Mouse (Mus musculus) cerebellum, adult 2 months (tissue): ENCODE data around the gene Rph3al. TPM values are rescaled to one million over a fixed set of nuclear protein-coding genes. Genes with fewer than 3 reads are reported as not detected.
A peak's percentile ranks its signal among the peaks of the same experiment; 100 is the strongest.

Experiments
- DNase-seq, 2 experiments: peaks; one replicate each; pipeline ENCODE4 v3.0.0; 2021
- H3K27ac ChIP-seq: fragments of 200-500 bp; 2 replicates; pipeline ENCODE4 v1.5.1; 2012; ENCODE audit warnings: low read length, control low read depth, inconsistent platforms; ENCODE audit not compliant: insufficient read depth
- H3K27me3 ChIP-seq: fragments of 200-500 bp; 2 replicates; pipeline ENCODE4 v1.6.1; 2012; ENCODE audit warnings: inconsistent platforms, mild to moderate bottlenecking, low read length, moderate library complexity; ENCODE audit not compliant: control insufficient read depth, insufficient read depth
- H3K4me1 ChIP-seq: fragments of 200-500 bp; 2 replicates; pipeline ENCODE4 v1.6.1; 2011; ENCODE audit warnings: low read length; ENCODE audit not compliant: control insufficient read depth, insufficient read depth
- H3K4me3 ChIP-seq: fragments of 200-500 bp; replicated peaks from 2 replicates; pipeline ENCODE3; 2011; ENCODE audit warnings: mild to moderate bottlenecking, low read depth, low read length, control low read depth; ENCODE audit not compliant: insufficient read depth
- CTCF ChIP-seq: fragments of 200-500 bp; IDR thresholded peaks from 2 replicates; pipeline ENCODE4 v1.5.1; 2011; ENCODE audit warnings: low read depth, mild to moderate bottlenecking, control low read depth, low read length, moderate library complexity, borderline replicate concordance; ENCODE audit not compliant: insufficient read depth
- POLR2A ChIP-seq: fragments of 200-500 bp; IDR thresholded peaks from 2 replicates; pipeline ENCODE4 v1.6.1; 2011; ENCODE audit warnings: low read length, control low read depth, borderline replicate concordance; ENCODE audit not compliant: insufficient read depth
- WGBS: fragments of 180-500 bp; shearing (Covaris S2); methylation state at CpG from one replicate; pipeline ENCODE4 v1.1.7; 2018; 5-methylcytosine and 5-hydroxymethylcytosine counted together
- polyA plus RNA-seq: library from polyadenylated mRNA; depleted of rRNA; stranded (reverse); fragments of >200 nt; gene quantifications from 2 replicates; pipeline ENCODE4 v1.2.3, GENCODE M21; 2012

Rph3al gene
- polyA plus RNA-seq, 1 experiment: 3.6 TPM

DNA sequence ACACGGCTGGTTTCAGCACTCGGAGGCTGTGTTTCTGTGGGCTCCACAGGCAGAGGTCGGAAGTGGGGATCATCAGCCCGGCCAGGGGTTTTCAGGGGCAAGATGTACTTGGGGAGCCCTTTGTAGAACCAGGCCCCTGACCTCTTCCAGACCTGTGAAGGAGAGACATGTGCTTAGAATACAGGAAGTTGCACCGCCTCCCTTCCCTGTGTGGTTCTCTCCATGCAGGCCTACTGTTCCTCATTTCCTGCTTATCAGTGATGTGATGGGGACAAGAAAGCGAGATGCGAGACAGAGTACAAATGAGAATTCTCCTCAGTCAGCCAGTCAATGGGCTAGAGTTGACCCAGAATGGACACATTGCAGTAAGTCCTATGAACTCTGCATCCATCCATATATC, 83.9 kb downstream of the Rph3al start:
- no peak overlapping the region for H3K27ac ChIP-seq
- WGBS: 97% methylated on average over 7 of the region's 7 CpGs
- no peak for TF ChIP-seq CTCF
- TF ChIP-seq POLR2A: no peak
- no peaks in the 10 kb centered on the region for H3K27me3 ChIP-seq
- no peak overlapping the region for H3K4me3 ChIP-seq
- H3K4me1 ChIP-seq: peaks cover 13% of the 10 kb centered on the region
- no peak for DNase-seq

DNA sequence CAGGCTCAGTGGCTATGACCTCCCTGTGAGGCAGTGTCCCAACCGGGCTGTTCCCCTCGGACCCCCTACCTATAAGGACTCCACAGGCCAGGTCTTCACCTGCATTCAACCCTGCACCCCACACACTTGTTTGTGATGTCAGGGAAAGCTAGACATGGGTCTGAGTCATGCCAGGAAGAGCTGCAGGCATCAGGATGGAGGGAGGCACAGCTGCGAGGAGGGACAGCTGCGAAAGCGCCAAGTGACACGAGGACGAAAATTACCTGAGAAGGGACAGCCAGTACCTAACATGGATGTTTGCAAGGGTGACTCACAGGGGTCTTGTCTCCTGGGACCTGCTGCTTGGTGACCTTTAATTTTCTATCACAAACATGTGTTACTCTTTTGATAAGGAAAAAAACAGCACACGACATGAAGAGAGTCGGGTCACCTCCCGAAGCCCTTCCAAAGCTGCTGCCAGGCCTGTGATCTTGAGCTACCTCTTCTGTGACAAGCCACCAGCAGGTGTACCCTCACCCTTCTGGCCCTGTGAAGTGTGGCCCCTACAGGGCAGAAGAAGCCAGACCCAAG, 85.1 kb downstream of the Rph3al start:
- H3K4me3 ChIP-seq: no peak overlapping the region
- 86% methylated on average over 10 of the region's 10 CpGs for WGBS
- TF ChIP-seq CTCF (no peak), POLR2A (no peak)
- peaks cover 8% of the 10 kb centered on the region for H3K4me1 ChIP-seq
- no peak for DNase-seq
- H3K27ac ChIP-seq: no peak overlapping the region
- H3K27me3 ChIP-seq: no peaks in the 10 kb centered on the region

- TF ChIP-seq POLR2A (no peak), CTCF (no peak)
- Histone ChIP-seq H3K4me1 (peaks cover 8% of the 10 kb centered on the region), H3K27me3 (no peaks in the 10 kb centered on the region), H3K4me3 (no peak overlapping the region), H3K27ac (no peak overlapping the region)
- DNase-seq: no peak
- 61% methylated on average over 2 of the region's 2 CpGs for WGBS
These were observed 85.7 kb downstream of the Rph3al start for GRCm38 (mm10) chr11:75852485-75852884.

DNA sequence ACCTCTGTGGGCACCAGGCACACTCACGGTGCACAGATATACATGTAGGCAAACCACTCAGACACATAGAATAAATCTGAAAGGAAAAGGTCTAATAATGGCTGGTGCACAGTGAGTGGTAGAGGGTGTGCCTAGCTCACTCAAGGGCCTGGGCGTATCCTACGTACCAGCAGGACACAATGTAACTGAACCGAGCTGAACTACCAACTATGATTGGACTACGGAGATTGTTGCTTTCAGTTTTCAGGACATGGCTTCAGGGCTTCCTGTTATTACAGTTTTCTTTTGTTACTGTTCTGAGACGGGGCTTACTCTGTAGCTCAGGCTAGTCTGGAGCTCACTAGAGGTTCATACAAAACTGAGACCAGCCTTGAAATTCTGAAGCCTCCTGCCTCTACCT, 88.7 kb downstream of the Rph3al start:
- Histone ChIP-seq H3K4me1 (peaks cover 8% of the 10 kb centered on the region), H3K4me3 (no peak overlapping the region), H3K27me3 (no peaks in the 10 kb centered on the region), H3K27ac (no peak overlapping the region)
- DNase-seq: no peak
- TF ChIP-seq CTCF (no peak), POLR2A (no peak)
- WGBS: 90% methylated on average over 6 of the region's 6 CpGs

GRCm38 (mm10) chr11:75846589-75846988, 91.6 kb downstream of the Rph3al start:
- Histone ChIP-seq H3K27me3 (no peaks in the 10 kb centered on the region), H3K4me1 (peaks cover 22% of the 10 kb centered on the region), H3K4me3 (no peak overlapping the region), H3K27ac (no peak overlapping the region)
- TF ChIP-seq CTCF: no peak
- no peak for TF ChIP-seq POLR2A
- no peak for DNase-seq
- 84% methylated on average over 7 of the region's 7 CpGs for WGBS

GRCm38 (mm10) chr11:75845675-75846074, 92.6 kb downstream of the Rph3al start:
- Histone ChIP-seq H3K4me1 (peaks cover 29% of the 10 kb centered on the region), H3K4me3 (no peak overlapping the region), H3K27me3 (no peaks in the 10 kb centered on the region), H3K27ac (no peak overlapping the region)
- DNase-seq: no peak
- TF ChIP-seq CTCF (no peak), POLR2A (no peak)
- WGBS: 75% methylated on average over 7 of the region's 7 CpGs

DNA sequence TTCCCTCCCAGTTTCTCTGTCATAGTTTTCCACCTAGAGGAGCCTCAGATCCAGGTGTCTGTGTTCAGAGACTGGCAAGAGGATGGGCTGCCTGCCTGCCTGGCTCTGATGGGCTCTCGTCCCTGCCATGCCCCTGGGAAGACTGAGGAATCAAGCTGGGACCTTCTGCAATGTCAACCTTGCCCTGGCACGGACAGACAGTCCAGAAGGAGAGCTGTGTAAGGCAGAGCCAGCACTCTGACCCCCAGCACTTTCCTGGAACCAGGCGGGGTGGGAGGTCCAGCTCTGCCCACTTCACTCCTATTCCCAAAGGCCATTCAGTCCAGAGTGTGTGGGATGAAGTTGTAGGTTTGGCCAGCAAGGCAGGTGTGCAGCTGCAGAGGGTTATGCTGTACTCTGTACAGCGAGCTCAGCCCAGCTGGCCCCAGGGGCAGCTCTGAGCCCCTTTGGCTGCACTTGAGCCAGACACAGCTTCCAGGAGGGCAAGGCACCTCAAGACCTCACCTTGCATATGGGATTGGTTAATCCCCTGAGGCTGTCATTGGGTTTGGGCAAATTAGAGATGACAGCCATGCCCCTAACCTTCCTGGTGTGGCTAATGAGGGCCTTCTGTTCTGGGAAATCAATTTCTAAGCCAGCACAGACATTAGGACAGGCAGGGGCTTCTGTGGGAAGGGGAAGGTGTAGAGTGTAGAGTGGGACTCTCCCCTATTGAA, 95.2 kb downstream of the Rph3al start:
- Histone ChIP-seq H3K4me1 (peaks cover 44% of the 10 kb centered on the region), H3K4me3 (no peak overlapping the region), H3K27me3 (no peaks in the 10 kb centered on the region), H3K27ac (no peak overlapping the region)
- 25% methylated on average over 4 of the region's 4 CpGs for whole genome bisulfite sequencing
- TF ChIP-seq CTCF (no peak), POLR2A (no peak)
- DNase-seq: peak; percentile 68 to 81

GRCm38 (mm10) chr11:75841503-75841902, 96.7 kb downstream of the Rph3al start:
- Histone ChIP-seq H3K4me1 (peaks cover 44% of the 10 kb centered on the region), H3K27ac (no peak overlapping the region), H3K27me3 (no peaks in the 10 kb centered on the region), H3K4me3 (no peak overlapping the region)
- WGBS: 76% methylated on average over 3 of the region's 3 CpGs
- no peak for DNase-seq
- TF ChIP-seq CTCF (no peak), POLR2A (no peak)
